Mouse (Mus musculus): ENCODE results near the gene Ifnb1.

DNA sequence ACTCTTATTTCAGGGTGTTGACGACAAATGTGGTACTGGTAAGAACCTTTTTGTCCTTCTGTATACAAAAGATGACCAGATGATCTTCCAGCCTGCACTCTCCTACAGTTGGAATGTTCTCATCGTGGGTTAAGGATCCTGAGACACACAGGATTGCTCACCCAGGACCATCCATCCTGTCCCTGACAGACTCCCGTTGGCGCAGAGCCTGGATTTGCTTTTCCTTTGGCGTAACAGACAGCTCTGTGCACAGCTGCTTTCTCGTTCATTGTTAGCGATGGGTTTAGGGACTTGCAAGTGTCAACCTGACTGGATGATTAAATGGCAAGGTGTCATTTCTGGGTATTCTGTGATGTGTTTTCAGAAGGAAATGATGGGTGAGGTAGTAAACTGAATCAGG lies 14.1 kb upstream of the Ifnb1 start:
- no peak for TF ChIP-seq HCFC1 (IDR thresholded peaks at IDR 0.05; ENCODE audit: low read depth, low read length)
- TF ChIP-seq ZKSCAN1 (IDR thresholded peaks at IDR 0.05; ENCODE audit: low read depth, low read length): no peak
- no peak for TF ChIP-seq CTCF (IDR thresholded peaks at IDR 0.05 in 2 of 3, conservative IDR thresholded peaks at IDR 0.05 in 1 of 3; ENCODE audit: control insufficient read depth in 1 of 3, insufficient read depth in 1 of 3, low read depth in 2 of 3, low read length in 3 of 3, poor library complexity in 1 of 3, severe bottlenecking in 1 of 3)
- TF ChIP-seq E2F4 (IDR thresholded peaks at IDR 0.05; ENCODE audit: borderline replicate concordance, low read depth, low read length): no peak

All from MEL (cell line).